Mouse (Mus musculus): ENCODE data around the gene Cptp.

Gene Cptp

DNA sequence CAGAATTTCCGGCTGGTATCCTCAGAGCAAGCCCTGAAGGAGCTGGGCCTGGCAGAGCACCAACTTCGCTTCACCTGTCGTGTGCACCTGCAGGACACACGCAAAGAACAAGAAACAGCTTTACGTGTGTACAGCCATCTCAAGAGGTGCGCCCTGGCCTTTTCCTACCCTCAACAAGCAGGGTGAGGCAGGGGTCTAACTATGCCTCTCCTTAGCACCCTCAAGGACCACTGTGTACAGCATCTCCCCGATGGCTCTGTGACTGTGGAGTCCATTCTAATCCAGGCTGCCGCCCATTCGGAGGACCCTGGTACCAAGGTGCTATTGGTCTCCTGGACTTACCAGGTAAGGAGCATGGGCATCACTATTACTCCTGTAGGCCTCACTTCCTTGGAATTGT, 18.9 kb upstream of the Cptp start:
- DNase-seq (ENCODE audit: extremely low spot score) = no peak

DNA sequence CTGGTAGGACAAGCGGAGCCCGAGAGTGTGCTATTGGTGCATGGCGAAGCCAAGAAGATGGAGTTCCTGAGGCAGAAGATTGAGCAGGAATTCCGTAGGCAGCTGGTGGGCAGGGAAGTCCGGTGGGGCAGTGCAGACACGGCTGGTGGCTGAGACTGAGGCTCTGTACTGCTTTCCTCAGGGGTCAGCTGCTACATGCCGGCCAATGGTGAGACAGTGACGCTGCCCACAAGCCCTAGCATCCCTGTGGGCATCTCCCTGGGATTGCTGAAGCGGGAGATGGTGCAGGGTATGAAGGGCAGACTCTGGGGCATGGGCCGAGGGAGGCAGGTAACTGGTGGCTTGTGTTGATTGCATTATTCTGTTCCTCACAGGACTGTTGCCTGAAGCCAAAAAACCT, 18.4 kb upstream of the Cptp start:
- DNase-seq (ENCODE audit: extremely low spot score) = no peak

DNA sequence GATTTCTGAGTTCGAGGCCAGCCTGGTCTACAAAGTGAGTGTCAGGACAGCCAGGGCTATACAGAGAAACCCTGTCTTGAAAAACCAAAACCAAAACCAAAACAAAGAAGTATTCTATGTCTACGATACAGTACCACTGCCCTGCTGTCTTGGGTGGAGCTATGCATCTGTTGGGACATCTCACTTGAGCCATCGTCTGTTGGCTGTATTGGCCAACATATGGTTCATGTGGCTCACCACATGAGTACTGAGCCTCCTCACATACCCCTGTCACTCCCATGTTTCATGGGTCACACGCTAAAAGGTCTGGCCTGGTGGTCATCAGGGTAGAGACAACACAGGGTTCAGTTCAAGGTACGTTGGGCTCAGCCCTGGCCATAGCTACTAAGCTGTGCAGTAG, 17.1 kb upstream of the Cptp start:
- DNase-seq (ENCODE audit: extremely low spot score) = no peak

DNA sequence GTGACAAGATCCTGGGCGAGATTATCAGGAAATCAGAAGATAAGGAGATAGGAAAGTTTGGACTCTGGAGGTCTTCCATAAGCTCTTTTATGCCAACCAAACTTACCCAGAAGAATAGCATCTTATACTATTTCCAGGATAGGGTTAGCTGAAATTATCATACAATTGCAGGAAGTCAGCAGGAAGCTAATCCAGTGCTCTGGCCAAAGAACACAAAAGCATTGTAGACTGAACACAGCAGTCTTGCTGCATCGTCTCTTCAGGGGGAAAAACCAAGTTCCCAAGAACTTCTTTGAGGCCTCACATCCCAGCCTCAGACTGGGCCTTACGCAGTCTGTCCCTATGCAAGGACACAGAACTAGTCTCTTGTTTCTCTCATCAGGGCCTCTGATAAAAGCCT, 14.3 kb upstream of the Cptp start:
- DNase-seq (ENCODE audit: extremely low spot score) = no peak

- DNase-seq (ENCODE audit: extremely low spot score) = no peak
Measured at GRCm38 (mm10) chr4:155871404-155871803, 2.2 kb upstream of the Cptp start.

- no peak for DNase-seq (ENCODE audit: extremely low spot score)
Measured at GRCm38 (mm10) chr4:155868614-155869298, 484 bp downstream of the Cptp start.

DNA sequence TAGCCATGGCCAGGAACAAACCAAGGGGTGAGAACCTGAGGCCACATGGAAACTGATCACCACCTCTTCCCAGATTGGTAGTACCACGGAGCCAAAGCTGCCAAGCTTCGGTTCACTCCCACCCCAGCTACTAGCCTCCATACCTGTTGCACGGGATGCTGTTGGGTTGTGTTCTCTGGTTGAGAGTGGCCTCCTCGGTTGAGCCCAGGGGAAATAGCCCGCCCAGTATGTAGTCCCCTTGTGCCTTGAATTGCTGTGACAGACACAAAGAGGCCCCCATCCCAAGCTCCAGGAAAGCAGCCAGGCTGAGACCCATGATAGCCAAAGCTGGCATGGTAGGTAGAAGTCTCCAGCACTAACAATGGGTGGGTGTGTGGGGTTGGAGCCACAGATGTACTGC, 6.2 kb downstream of the Cptp start, which contains the start of gene Tas1r3:
Tas1r3 (minus strand) TSS at position 362 of the 400 bp plus-strand sequence.
- DNase-seq (ENCODE audit: extremely low spot score) = no peak

GRCm38 (mm10) chr4:155861787-155862186, 7.5 kb downstream of the Cptp start:
- no peak for DNase-seq (ENCODE audit: extremely low spot score)

GRCm38 (mm10) chr4:155859318-155859717, 9.9 kb downstream of the Cptp start:
- DNase-seq (ENCODE audit: extremely low spot score) = peak; percentile 87

- no peak for DNase-seq (ENCODE audit: extremely low spot score)
Measured at GRCm38 (mm10) chr4:155856881-155857280, 12.4 kb downstream of the Cptp start.

DNA sequence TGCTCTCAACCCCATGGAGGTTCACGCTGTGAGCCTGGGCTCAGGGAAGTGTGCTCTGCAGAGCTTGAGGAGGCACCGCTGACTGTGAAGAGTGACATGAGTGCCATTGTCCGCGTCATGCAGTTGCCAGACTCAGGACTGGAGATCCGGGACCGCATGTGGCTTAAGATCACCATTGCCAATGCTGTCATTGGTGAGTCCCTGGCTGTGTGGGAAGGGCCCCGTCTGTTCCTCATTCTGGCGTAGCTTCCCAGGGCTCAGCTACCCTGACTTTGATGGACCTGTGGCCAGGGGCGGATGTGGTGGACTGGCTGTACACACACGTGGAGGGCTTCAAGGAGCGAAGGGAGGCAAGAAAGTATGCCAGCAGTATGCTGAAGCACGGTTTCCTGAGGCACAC, 13.2 kb downstream of the Cptp start:
- no peak for DNase-seq (ENCODE audit: extremely low spot score)

GRCm38 (mm10) chr4:155854991-155855390, 14.2 kb downstream of the Cptp start:
- DNase-seq (ENCODE audit: extremely low spot score) = no peak

DNA sequence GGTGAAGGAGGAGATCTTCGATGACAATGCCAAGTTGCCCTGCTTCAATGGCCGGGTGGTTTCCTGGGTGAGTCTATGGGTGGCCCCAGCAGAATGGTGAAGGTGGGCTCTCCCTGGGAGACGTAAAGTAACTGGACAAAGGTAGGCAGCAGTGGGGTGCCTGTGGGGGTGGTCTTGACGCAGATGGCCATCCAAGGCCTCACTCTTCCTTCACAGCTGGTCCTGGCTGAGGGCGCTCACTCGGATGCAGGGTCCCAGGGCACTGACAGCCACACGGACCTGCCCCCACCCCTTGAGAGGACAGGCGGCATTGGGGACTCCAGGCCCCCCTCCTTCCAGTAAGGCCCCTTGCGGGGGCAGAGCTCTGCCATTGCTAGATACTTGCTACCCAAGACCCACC, 15.8 kb downstream of the Cptp start:
- no peak for DNase-seq (ENCODE audit: extremely low spot score)

GRCm38 (mm10) chr4:155851951-155852411, 17.3 kb downstream of the Cptp start:
- DNase-seq (ENCODE audit: extremely low spot score) = no peak

- no peak for DNase-seq (ENCODE audit: extremely low spot score)
Measured at GRCm38 (mm10) chr4:155851368-155851767, 17.9 kb downstream of the Cptp start.

GRCm38 (mm10) chr4:155849792-155850451, 19.3 kb downstream of the Cptp start:
- no peak for DNase-seq (ENCODE audit: extremely low spot score)

GRCm38 (mm10) chr4:155849391-155849790, 19.8 kb downstream of the Cptp start:
- no peak for DNase-seq (ENCODE audit: extremely low spot score)

DNA sequence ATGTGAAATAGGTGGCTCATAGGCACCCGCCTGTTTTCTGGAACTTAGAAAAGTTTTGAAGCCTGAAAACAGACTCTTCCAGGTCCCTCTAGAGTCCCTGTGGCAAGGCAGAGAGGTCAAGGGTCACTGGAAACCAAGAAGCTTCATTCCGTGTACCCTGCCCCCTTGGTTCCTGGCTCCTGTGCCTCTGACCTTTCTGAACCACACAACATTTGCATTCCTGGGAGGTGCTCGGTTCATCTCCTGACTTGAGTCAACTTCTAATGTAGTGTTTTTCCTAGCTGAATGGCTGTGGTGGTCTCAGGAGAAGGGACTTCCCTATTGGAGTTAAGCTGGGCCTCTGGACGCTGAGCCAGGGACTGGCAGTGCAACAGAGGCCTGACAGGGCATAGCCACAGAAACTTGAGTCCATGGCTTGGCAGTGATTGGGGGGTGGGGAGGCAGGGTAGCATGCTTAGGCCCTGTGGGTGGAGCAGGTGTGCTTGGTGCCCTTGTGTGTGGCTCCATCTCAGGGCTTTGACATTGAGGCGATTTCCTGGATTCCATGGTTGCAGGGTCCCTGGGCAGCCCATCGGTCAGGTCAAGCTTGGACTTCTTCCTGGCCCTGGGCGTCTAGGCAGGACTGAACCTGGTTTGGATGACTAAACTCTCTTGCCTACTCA, 20.7 kb downstream of the Cptp start:
- no peak for DNase-seq (ENCODE audit: extremely low spot score)

DNA sequence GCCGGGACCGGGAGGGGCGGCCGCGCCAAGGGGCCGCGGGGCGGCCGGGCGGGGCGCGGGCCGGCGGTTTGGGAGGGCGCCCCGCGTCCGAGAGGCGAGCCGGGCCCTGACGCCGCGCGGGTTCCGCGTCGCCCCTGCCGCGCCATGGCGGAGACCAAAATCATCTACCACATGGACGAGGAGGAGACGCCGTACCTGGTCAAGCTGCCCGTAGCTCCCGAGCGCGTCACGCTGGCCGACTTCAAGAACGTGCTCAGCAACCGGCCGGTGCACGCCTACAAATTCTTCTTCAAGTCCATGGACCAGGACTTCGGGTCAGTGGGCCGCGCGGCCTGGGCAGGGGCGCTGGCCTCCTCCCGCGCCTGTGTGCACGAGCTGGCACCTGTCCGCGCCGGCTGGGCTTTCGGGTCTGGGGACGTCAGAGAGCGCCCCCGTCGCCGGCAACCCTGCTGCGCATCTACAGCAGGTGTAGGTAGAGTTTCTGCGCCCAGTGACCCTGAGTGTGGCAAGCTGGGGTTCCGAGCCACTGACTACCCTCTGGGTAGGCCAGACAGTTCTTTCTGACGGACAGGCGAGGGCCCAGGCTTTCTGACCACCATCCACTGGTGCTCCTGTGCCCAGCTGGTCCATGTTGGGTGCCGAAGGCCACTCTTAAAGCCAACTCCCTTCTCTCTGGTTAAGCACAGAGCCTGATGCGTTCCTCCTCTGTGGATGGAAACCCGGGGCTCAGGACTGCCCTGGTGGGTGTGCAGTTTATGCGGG, 21.5 kb downstream of the Cptp start:
- DNase-seq (ENCODE audit: extremely low spot score) = peak; percentile 45

GRCm38 (mm10) chr4:155846871-155847578, 22.2 kb downstream of the Cptp start, which contains the start of gene Dvl1:
TSS of gene Dvl1 (plus strand) at chr4:155847402.
- peak; percentile 96 for DNase-seq (ENCODE audit: extremely low spot score)

DNA sequence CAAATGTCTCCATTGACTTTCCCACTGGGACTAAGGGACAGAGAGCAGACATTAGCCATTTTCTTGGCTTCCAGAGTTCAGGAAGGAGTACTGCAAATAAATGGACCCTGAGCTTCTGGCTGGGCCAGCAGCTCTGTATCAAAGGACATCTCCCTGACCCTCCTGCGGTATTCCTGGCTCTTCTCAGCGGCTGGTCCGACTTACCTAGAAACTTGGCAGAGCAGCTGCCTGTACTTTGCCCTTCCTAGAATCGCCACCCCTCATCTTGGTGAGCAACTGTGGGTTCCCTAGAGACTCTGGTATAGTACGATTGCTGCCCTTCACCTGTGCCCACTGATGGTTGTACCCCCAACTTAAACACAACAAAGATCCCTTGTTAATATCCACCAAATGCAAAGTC, 26.0 kb downstream of the Cptp start:
- no peak for DNase-seq (ENCODE audit: extremely low spot score)
